Mouse (Mus musculus) inflammation-experienced regulatory T-cells (primary cell): ENCODE measurements around the gene Gm4881. TPM values are rescaled to one million over a fixed set of nuclear protein-coding genes. Genes with fewer than 3 reads are reported as not detected.

Experiments
- polyA plus RNA-seq, 2 experiments: library from polyadenylated mRNA; unstranded; fragments of 100-300 nt; shearing (Covaris generic); gene quantifications; one replicate each; pipeline ENCODE4 v1.2.1; 2017

The Gm4881 gene
- polyA plus RNA-seq = not detected

DNA sequence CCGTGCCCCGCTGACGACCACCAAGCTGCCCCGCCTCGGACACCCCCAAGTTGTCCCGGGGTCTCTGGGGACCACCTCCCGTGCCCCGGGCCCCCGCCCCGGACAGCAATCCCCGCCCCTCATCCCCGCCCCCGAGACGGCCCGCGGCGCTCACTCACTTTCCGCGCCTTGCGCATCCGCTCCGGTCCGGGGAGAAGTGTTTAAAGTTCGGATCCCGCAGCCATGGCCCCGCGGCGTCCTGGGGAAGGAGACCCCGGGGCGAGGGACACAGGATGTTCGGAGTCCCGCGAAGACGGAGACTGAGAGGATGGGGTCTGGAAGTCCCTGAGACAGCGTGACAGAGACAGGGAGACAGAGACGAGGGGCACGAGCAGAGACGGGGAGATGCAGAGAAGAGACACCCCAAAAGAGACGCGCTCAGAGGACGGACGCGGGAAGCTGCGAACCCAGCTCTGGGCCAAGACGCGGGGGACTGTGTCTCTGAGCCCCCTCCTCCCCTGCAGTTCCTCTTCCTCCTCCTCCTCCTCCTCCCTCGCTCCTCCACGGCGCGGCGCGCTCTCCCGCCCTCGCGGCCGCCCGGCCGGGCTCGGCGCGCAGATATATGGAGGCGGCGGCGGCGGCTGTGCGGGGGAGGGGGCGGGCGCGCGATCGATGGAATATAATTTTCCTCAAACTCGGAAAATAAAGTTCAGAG lies at the start of gene Gm4881:
TSS of gene Gm4881 (minus strand) at position 238 of the 694 bp plus-strand sequence.

DNA sequence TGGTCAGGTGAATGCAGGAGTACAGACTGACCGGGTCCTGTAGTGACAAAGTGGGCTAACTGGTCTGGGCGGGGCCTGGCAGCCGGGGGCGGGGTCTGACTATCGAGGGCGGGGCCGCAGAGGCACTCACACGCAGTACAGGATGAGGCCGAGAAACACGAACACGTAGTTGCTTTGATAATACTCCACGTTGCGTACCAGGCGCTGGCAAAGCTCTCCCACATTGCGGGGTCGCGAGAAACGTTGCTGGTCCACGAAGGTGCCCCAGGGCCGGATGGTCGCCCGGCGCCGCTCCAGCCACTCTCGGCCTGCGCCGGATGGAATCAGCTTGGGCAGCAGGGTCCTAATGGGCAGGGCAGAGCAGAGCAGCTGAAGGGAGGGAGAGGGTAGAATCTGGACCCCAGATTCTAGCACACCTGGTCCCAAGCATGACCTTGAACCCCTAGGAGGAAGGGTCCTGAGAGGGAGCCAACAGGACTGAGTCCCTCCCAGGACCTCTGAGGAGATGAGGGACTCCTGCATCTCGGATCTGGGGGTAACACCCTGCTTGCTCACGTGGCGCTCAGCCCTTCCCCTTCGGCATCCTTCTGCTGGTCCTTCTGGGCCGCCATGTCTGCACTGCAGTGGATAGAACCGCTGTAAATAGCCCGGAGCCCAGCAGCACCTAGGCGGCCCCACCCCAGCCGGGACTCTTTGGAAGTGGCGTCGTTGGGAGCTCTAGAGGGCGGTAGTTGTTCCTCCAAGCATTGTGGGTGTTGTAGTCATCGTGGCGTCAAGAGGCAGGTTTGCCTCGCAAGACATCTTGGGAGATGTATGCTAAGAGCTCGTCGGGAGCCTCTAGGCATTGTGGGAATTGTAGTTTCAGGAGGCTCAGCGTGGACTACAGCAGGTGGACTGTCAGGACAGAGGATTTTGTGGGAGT lies 27.9 kb upstream of the Gm4881 start, which contains the start of gene Rabac1:
TSS of gene Rabac1 (minus strand) at position 783 of the 922 bp plus-strand sequence.

DNA sequence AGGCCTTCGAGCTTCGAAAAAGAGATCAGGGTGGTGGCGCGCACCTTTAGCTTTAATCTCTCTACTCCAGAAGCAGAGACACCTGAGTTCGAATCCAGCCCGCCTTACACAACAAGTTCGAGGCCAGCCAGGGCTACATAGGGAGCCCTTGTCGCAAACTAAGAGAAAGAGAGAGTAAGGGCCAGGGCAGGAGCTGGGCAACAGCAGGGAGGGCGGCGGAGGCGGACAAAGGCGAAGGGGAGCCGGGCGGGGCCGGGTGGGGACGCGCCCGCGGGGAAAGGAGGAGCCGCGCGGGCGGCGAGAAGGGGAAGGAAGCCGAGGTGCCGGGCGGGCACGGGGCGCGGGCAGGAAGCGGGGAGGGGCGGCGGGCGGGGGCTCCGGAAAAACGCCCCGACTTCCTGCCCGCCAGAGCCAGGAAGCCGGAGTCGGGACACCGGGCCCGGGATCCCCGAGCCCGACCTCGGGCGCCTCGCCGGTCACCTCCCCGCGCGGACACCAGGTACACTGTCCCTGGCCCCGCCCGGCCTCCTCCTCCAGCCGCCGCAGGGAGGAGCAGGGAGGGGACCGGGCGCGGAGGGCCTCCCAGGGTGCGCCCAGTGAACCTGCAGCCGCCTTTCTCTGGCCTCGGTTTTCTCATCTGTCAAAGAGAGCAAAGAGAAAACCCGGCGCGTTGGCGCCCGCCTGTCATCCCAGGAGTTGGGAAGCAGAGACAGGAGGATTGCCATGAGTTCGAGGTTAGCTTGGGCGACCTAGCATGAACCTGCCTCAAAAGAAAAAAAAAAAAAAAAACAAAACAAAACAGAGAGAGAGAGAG lies 41.5 kb downstream of the Gm4881 start, which contains the start of gene Arhgef1:
TSS of gene Arhgef1 (plus strand) at position 283 of the 814 bp plus-strand sequence.

DNA sequence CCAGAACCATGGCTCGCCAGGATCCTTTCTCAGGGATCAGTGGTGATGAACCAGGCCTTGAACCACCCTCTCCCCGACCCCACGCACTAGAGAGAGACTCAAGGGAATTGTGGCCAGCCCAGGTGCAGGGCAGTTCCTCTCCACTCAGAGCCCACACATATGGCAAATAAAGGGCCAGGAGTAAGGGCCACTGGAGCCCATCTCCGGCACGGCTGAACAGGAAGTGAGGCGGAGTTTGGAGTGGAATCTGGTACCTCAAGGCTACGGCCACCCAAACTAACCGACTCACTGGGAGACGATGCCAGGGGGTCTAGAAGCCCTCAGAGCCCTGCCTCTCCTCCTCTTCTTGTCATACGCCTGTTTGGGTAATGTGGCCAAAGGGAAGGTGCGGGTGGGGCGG lies 47.1 kb downstream of the Gm4881 start, which contains the start of gene Cd79a:
TSS of gene Cd79a (plus strand) at position 158 of the 400 bp plus-strand sequence.

DNA sequence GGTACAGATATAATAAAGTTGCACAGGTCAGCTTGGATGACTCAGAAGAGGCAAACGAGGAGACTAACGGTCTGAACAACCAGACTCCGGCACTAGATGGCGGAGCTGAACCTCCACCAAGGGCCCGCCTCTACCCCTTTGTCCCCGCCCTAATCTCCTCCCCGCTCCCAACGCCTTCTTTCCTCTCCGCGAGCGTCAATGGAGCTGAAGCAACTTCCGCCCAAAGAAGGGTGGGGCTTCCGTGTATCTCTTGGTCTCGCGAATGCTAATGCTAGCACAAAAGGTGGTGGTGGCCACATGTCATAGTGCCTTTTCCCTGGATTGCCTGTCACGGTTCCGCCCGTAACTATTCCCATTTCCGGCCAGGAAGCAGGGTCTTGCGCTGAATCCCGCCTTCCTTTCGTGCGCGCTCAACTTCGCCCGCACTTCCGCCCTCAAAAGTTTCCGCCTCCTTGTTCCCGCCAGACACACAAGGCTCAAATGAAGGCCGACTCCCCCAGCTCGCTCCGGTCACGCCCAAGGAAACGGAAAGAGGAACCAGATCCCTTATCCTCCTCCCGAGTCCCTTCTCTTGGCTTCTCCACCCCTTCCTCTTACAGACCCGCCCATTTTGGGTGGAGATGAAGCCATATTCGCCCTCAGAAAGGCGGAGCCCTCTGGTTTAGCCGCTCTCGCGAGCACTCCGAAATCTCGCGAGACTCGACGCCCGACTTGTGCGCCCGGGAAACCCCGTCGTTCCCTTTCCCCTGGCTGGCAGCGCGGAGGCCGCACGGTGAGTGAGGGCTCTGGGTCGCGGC lies 60.2 kb downstream of the Gm4881 start, which contains the start of gene Rps19:
TSS of gene Rps19 (plus strand) at position 476 of the 797 bp plus-strand sequence.

Other genes starting within 250 kb of the Gm4881 start
- gene BC049730, start 235.3 kb downstream of the Gm4881 start, polyA plus RNA-seq = under 1 TPM; 0.13 to 0.31 TPM
- gene Gm4763, start 217.6 kb downstream of the Gm4881 start, polyA plus RNA-seq = 1 to 10 TPM in 1 of 2 experiments, not detected in 1; 2.5 TPM
- gene Cd177, start 184.2 kb downstream of the Gm4881 start, polyA plus RNA-seq = under 1 TPM; 0.33 to 0.34 TPM
- 1 to 10 TPM in 1 of 2 experiments, under 1 TPM in 1; 0.82 to 1.6 TPM for gene Ceacam10, start 167.3 kb downstream of the Gm4881 start, polyA plus RNA-seq
- gene Gm9844, start 82.3 kb downstream of the Gm4881 start, polyA plus RNA-seq = 10 to 100 TPM; 35.8 to 42.4 TPM
- not detected for gene Lypd4, start 74.6 kb downstream of the Gm4881 start, polyA plus RNA-seq
- gene Dmrtc2, start 74.4 kb downstream of the Gm4881 start, polyA plus RNA-seq = under 1 TPM in 1 of 2 experiments, not detected in 1; 0.23 TPM
- gene Rps19, start 60.1 kb downstream of the Gm4881 start, polyA plus RNA-seq = 1,000 to 10,000 TPM; 3,658 to 5,329 TPM
- 10 to 100 TPM; 20.1 to 49.7 TPM for gene Cd79a, start 47.1 kb downstream of the Gm4881 start, polyA plus RNA-seq
- 1,000 to 10,000 TPM; 1,361 to 1,690 TPM for gene Arhgef1, start 41.6 kb downstream of the Gm4881 start, polyA plus RNA-seq
- gene Rabac1, start 28.3 kb upstream of the Gm4881 start, polyA plus RNA-seq = 100 to 1,000 TPM; 598 to 776 TPM
- gene Atp1a3, start 61.5 kb upstream of the Gm4881 start, polyA plus RNA-seq = 1 to 10 TPM in 1 of 2 experiments, under 1 TPM in 1; 0.66 to 5.4 TPM
- 1 to 10 TPM; 9.0 to 9.7 TPM for gene Grik5, start 127.9 kb upstream of the Gm4881 start, polyA plus RNA-seq
- gene Zfp574, start 128.1 kb upstream of the Gm4881 start, polyA plus RNA-seq = 10 to 100 TPM; 29.8 to 38.6 TPM
- 100 to 1,000 TPM in 1 of 2 experiments, 10 to 100 TPM in 1; 66.9 to 118 TPM for gene Pou2f2, start 235.2 kb upstream of the Gm4881 start, polyA plus RNA-seq